Mouse (Mus musculus): ENCODE measurements at regions not wholly inside any gene's neighbourhood (a gene's known extent, or its start where the extent isn't known, plus 50 kb on each side); places are given as distances from the start of the nearest gene placed in this dataset.

GRCm38 (mm10) chr19:44692396-44692795 lies 63.4 kb upstream of the Pax2 start:
- H3K4me3 ChIP-seq: no peak overlapping the region
- H3K36me3 ChIP-seq: no peaks in the 10 kb centered on the region
- H3K27ac ChIP-seq: no peak overlapping the region
- 0 out of 2 replicates have a peak, but pooled peaks cover 4% of the 10 kb centered on the region for H3K4me1 ChIP-seq (replicated peaks)
- peaks cover 94% of the 10 kb centered on the region for H3K27me3 ChIP-seq
- H3K9ac ChIP-seq: no peak overlapping the region
- under 1% methylated on average over 17 of the region's 17 CpGs for WGBS
- H3K4me2 ChIP-seq: peak overlapping the region; percentile 7; the same call in 1 of the 2 replicates
- ATAC-seq (replicated peaks; ENCODE audit: insufficient number of reproducible peaks, insufficient read depth, low FRiP score, low read depth): no peak
- H3K9me3 ChIP-seq (replicated peaks): no peaks in the 10 kb centered on the region

DNA sequence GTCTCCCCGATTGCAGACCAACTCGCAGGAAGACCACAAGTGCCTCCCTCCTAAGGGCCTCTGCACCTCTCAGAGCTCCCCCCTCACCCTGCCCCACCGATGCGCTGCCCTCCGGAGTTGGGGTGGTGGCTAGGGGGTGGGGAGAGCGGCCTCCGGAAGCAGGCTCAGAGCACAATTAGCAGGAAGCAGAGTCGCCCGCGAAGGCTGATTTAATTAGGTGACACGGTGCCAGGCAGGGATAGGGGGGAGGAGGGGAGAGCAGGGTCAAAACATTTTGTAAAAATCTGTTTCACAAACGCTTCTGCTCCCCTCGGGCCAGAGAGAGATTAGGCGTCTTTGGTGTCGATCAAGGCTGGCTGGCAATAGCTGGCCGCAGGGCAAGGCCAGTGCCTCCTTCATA lies 63.0 kb upstream of the Pax2 start:
- Histone ChIP-seq H3K4me2 (peak overlapping the region; percentile 7; the same call in 1 of the 2 replicates), H3K4me1 (replicated peaks) (0 out of 2 replicates have a peak, but pooled peaks cover 4% of the 10 kb centered on the region), H3K9me3 (replicated peaks) (no peaks in the 10 kb centered on the region), H3K36me3 (no peaks in the 10 kb centered on the region), H3K9ac (no peak overlapping the region), H3K4me3 (no peak overlapping the region), H3K27ac (no peak overlapping the region), H3K27me3 (peaks cover 94% of the 10 kb centered on the region)
- 1% methylated on average over 16 of the region's 16 CpGs for WGBS
- no peak for ATAC-seq (replicated peaks; ENCODE audit: insufficient number of reproducible peaks, insufficient read depth, low FRiP score, low read depth)

DNA sequence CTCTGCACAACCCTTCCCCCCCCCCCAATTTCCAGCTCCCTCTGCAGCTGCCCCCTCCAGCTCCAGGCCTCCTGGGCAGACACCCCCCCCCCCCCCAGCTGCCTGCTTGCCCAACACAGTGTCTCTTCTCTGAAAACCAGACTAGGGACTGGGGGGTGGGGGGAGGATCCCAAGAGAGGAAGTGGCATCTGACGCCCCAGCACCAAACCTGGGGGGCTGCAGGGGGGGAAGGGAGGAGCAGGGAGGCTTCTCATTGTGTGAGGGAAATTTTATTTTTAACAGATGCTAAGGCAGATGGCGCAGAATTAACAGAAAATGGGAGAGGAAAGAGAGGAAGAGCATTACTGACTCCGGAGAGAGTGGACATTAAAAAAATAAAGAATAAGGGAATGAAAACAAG lies 60.5 kb upstream of the Pax2 start:
- no peaks in the 10 kb centered on the region for H3K36me3 ChIP-seq
- peaks cover 92% of the 10 kb centered on the region for H3K27me3 ChIP-seq
- no peak for ATAC-seq (replicated peaks; ENCODE audit: insufficient number of reproducible peaks, insufficient read depth, low FRiP score, low read depth)
- H3K9me3 ChIP-seq (replicated peaks): no peaks in the 10 kb centered on the region
- H3K27ac ChIP-seq: no peak overlapping the region
- H3K4me1 ChIP-seq (replicated peaks): peaks cover 7% of the 10 kb centered on the region; the same call in 1 of the 2 replicates
- WGBS: 11% methylated on average over 3 of the region's 3 CpGs
- H3K9ac ChIP-seq: no peak overlapping the region
- H3K4me2 ChIP-seq: no peak overlapping the region
- no peak overlapping the region for H3K4me3 ChIP-seq

DNA sequence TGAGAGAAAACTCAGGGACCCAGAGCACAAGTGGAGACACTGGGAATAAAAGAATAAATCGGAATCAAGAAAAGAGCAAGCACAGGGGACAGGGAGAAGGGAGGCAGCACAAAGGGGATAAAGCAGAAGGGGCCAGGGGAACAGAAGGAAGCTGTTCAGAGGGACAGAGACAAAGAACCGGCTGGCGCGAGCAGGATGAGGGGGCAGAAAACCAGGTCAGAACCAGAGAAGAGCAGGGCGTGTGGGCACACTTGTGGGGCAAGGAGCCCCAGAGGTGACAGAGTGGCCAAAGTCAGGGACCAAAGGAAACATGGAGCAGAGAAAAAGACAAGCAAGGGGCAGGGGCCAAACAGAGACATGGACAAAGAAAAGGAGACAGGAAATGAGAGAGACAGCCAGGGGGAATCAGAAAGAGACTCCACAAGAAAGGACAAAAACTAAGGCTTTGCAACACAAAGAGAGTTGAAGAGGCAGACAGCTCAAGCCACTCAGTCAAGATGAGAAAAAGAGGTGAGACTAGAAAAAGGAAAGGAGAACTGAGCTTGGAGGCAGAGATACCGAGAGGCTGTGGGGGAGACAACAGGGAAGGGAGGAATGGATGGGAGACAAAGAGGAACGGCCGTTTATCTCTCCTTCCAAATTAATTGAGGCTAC lies 59.7 kb upstream of the Pax2 start:
- Histone ChIP-seq H3K27ac (no peak overlapping the region), H3K4me3 (no peak overlapping the region), H3K36me3 (no peaks in the 10 kb centered on the region), H3K4me1 (replicated peaks) (peaks cover 7% of the 10 kb centered on the region; the same call in 1 of the 2 replicates), H3K9ac (no peak overlapping the region), H3K27me3 (peaks cover 92% of the 10 kb centered on the region), H3K9me3 (replicated peaks) (no peaks in the 10 kb centered on the region), H3K4me2 (no peak overlapping the region)
- WGBS: 8% methylated on average over 8 of the region's 8 CpGs
- ATAC-seq (replicated peaks; ENCODE audit: insufficient number of reproducible peaks, insufficient read depth, low FRiP score, low read depth): no peak

- H3K36me3 ChIP-seq: no peaks in the 10 kb centered on the region
- WGBS: 42% methylated on average over 9 of the region's 9 CpGs
- H3K9me3 ChIP-seq (replicated peaks): no peaks in the 10 kb centered on the region
- peaks cover 7% of the 10 kb centered on the region; the same call in 1 of the 2 replicates for H3K4me1 ChIP-seq (replicated peaks)
- ATAC-seq (replicated peaks; ENCODE audit: insufficient number of reproducible peaks, insufficient read depth, low FRiP score, low read depth): no peak
- H3K4me3 ChIP-seq: no peak overlapping the region
- H3K9ac ChIP-seq: no peak overlapping the region
- peaks cover 95% of the 10 kb centered on the region for H3K27me3 ChIP-seq
- no peak overlapping the region for H3K27ac ChIP-seq
- H3K4me2 ChIP-seq: no peak overlapping the region
Observed at GRCm38 (mm10) chr19:44696773-44697172, 59.1 kb upstream of the Pax2 start.

DNA sequence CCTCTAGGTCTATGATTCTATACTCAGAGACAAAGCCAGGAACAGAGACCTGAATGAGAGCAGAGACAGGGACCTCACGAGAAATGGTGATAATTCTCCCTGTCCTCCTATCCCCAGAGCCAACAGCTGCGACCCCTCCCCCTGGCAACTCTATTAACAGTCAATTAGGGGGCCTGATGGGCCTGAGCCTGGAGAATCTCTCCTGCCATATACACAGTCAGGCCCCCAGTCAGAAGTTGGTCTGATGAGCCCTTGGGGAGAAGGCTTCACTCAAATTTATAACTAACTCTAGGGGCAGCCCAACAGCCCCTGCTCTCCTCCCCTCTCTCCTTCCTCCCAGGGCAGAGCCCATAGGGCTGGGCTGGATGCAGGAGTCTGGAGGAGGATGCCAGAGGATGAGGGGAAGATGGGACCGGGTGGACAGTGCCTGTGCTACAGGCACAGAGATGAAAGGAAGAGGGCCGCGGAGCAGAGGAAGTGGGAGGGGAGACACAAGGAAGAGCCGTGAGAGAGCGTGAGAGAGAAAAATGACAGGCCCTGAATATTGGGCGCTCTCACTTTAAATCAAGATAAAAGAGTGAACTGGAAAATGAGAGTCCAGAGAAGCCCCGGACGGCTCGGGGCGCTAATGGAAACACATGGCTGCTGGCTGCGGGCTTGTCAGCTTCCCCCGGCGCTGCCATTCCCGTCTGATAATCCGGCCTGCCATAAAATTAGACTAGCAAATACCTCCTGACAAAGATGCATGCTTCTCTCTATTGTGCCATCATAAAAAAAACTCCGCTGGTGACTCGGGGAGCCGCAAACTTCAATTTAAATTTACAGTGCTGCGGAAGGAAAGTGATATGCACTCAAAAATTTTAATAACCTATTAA lies 57.2 kb upstream of the Pax2 start:
- H3K9me3 ChIP-seq (replicated peaks): no peaks in the 10 kb centered on the region
- H3K27me3 ChIP-seq: peaks cover 89% of the 10 kb centered on the region
- ATAC-seq (replicated peaks; ENCODE audit: insufficient number of reproducible peaks, insufficient read depth, low FRiP score, low read depth): no peak
- H3K36me3 ChIP-seq: no peaks in the 10 kb centered on the region
- 14% methylated on average over 21 of the region's 21 CpGs for WGBS
- H3K27ac ChIP-seq: no peak overlapping the region
- H3K9ac ChIP-seq: no peak overlapping the region
- no peak overlapping the region for H3K4me3 ChIP-seq
- peaks cover 3% of the 10 kb centered on the region; the same call in 1 of the 2 replicates for H3K4me1 ChIP-seq (replicated peaks)
- H3K4me2 ChIP-seq: no peak overlapping the region

All from heart, embryonic 15.5 days (tissue).